Mouse (Mus musculus) hindbrain, postnatal 0 days (tissue): ENCODE measurements around the gene Pxmp2. TPM values are rescaled to one million over a fixed set of nuclear protein-coding genes. Genes with fewer than 3 reads are reported as not detected.

Experiments
- ATAC-seq: fragments of 200-750 bp; cut with Nextera tagmentation; 2 replicates; pipeline ENCODE4 v1.8.0; 2017; ENCODE audit warnings: mild to moderate bottlenecking, moderate TSS enrichment, moderate library complexity
- DNase-seq: peaks from one replicate; pipeline ENCODE4 v3.0.0-alpha.2; 2015; ENCODE audit warnings: low spot score
- H3K27ac ChIP-seq: fragments of 300-500 bp; sonication (generic); 2 replicates; pipeline ENCODE4 v1.5.1; 2014; ENCODE audit warnings: mild to moderate bottlenecking
- H3K27me3 ChIP-seq: fragments of 300-500 bp; sonication (generic); 2 replicates; pipeline ENCODE4 v1.6.1; 2014; ENCODE audit warnings: low read length, mixed read lengths; ENCODE audit not compliant: insufficient read depth
- H3K36me3 ChIP-seq: fragments of 300-500 bp; sonication (generic); 2 replicates; pipeline ENCODE4 v1.6.1; 2014; ENCODE audit warnings: low read length, mixed read lengths; ENCODE audit not compliant: insufficient read depth
- H3K4me1 ChIP-seq: fragments of 300-500 bp; sonication (generic); 2 replicates; pipeline ENCODE4 v1.6.1; 2014; ENCODE audit warnings: antibody characterized with exemption, low read length, mixed read lengths; ENCODE audit not compliant: insufficient read depth
- H3K4me2 ChIP-seq: fragments of 300-500 bp; sonication (generic); 2 replicates; pipeline ENCODE4 v1.6.1; 2014; ENCODE audit warnings: low read depth, mild to moderate bottlenecking, low read length, moderate library complexity, mixed read lengths
- H3K4me3 ChIP-seq: fragments of 300-500 bp; sonication (generic); 2 replicates; pipeline ENCODE4 v1.5.1; 2014; ENCODE audit warnings: low read length
- H3K9ac ChIP-seq: fragments of 300-500 bp; sonication (generic); replicated peaks from 2 replicates; pipeline ENCODE4 v1.6.1; 2014; ENCODE audit warnings: mild to moderate bottlenecking, low read length, moderate library complexity, mixed read lengths
- H3K9me3 ChIP-seq: fragments of 300-500 bp; sonication (generic); 2 replicates; pipeline ENCODE4 v1.6.1; 2016; ENCODE audit warnings: low read length, mixed read lengths
- CTCF ChIP-seq: IDR thresholded peaks from 2 replicates; pipeline ENCODE4 v1.5.1; 2016; ENCODE audit warnings: antibody characterized with exemption, control low read depth, low read depth
- WGBS: fragments of 180-500 bp; shearing (Covaris S2); extraction: QIAGEN DNeasy Blood & Tissue Kit; methylation state at CpG from one replicate; pipeline ENCODE4 v1.1.7; 2014; 5-methylcytosine and 5-hydroxymethylcytosine counted together
- polyA plus RNA-seq: library from polyadenylated mRNA; unstranded; fragments of >200 nt; fragmentation: Nextera tagmentation; extraction: Ambion mirVana; gene quantifications from 2 replicates; pipeline ENCODE4 v1.2.1, GENCODE M21; 2015
- total RNA-seq: library from RNA; depleted of rRNA; stranded (reverse); fragments of >200 nt; gene quantifications from 2 replicates; pipeline ENCODE4 v1.2.3, GENCODE M21; 2014; rRNA removed

Pxmp2 gene
- total RNA-seq (14.3 and 17.0 TPM in 2 replicates), polyA plus RNA-seq (19.5 and 20.8 TPM in 2 replicates)

DNA sequence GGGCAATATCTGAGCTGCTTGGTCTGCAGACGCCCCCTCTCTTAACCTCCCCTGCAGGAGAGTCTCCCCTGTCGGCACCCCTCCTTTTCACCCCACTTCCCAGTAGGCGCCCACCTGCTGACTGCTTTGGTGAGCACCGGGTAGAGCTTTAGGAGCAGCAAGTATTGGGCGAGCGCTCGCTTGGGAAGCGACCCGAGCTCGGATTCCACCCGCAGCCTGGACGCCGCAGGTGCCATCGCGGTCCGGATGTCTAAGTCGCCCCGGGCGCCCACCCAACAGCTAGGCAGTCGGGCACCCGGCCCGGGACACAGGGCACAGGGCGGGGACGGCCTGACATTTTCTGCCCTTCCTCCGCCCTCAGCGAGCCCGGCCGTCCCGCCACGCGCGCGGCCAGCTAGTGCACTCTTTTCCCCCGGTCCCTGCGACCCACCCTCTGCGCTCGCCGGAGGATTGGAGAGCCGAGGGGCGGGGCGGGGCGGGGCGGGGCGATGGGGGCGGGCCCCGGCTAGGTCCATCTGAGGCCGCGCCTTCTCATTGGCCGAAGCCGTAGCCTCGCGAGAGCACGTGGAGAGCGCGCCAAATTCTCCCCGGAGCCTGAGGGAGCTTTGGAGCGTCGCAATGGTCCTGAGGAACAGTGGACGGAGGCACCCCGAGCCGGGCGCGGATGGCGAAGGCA is at the start of gene Pxmp2, which contains the start of gene Pole:
Pxmp2 (minus strand) TSS at position 417 of the 676 bp plus-strand sequence.
Pole (plus strand) TSS at position 537 of the 676 bp plus-strand sequence.
- DNase-seq (peak; percentile 95), ATAC-seq (peak; percentile 99)
- peak within 1 kb of the TSS; percentile 73 for H3K4me3 ChIP-seq
- peaks cover 4% of the 10 kb centered on the region; the same call in 1 of the 2 replicates for H3K4me1 ChIP-seq
- under 1% methylated on average over 63 of the region's 64 CpGs for WGBS
- no peaks in the 10 kb centered on the region for H3K36me3 ChIP-seq
- no peaks in the 10 kb centered on the region for H3K27me3 ChIP-seq
- H3K9me3 ChIP-seq, result no peaks in the 10 kb centered on the region
- H3K27ac ChIP-seq, result peak within 1 kb of the TSS; percentile 48; the same call in 1 of the 2 replicates
- peak within 1 kb of the TSS; percentile 97 for H3K4me2 ChIP-seq
- H3K9ac ChIP-seq, result peak within 1 kb of the TSS; percentile 70
- no peak; the same call in 1 of the 2 replicates for TF ChIP-seq CTCF

- no peaks in the 10 kb centered on the region for H3K9me3 ChIP-seq
- H3K36me3 ChIP-seq, result peaks cover 19% of the 10 kb centered on the region
- H3K4me1 ChIP-seq, result no peaks in the 10 kb centered on the region
- WGBS, result 93% methylated on average over 3 of the region's 3 CpGs
- no peak overlapping the region for H3K9ac ChIP-seq
- H3K27me3 ChIP-seq, result no peaks in the 10 kb centered on the region
- no peak for DNase-seq
- no peak overlapping the region for H3K27ac ChIP-seq
- ATAC-seq, result no peak
- no peak overlapping the region for H3K4me3 ChIP-seq
- no peak for TF ChIP-seq CTCF
- no peak overlapping the region for H3K4me2 ChIP-seq
Observed at GRCm38 (mm10) chr5:110330508-110330907, 44.5 kb upstream of the Pxmp2 start.

GRCm38 (mm10) chr5:110313127-110313526 is 27.1 kb upstream of the Pxmp2 start:
- H3K27me3 ChIP-seq, result no peaks in the 10 kb centered on the region
- ATAC-seq, result no peak
- no peaks in the 10 kb centered on the region for H3K4me1 ChIP-seq
- no peak for DNase-seq
- H3K4me3 ChIP-seq, result no peak overlapping the region
- no peak overlapping the region for H3K4me2 ChIP-seq
- WGBS, result 92% methylated on average over 3 of the region's 3 CpGs
- no peak overlapping the region for H3K9ac ChIP-seq
- no peak overlapping the region for H3K27ac ChIP-seq
- no peaks in the 10 kb centered on the region for H3K9me3 ChIP-seq
- TF ChIP-seq CTCF, result no peak
- no peaks in the 10 kb centered on the region for H3K36me3 ChIP-seq

GRCm38 (mm10) chr5:110308861-110309260 is 22.9 kb upstream of the Pxmp2 start:
- ATAC-seq, result no peak
- Histone ChIP-seq H3K4me2 (no peak overlapping the region), H3K4me1 (no peaks in the 10 kb centered on the region), H3K9ac (no peak overlapping the region), H3K4me3 (no peak overlapping the region), H3K9me3 (no peaks in the 10 kb centered on the region), H3K27ac (no peak overlapping the region), H3K27me3 (no peaks in the 10 kb centered on the region), H3K36me3 (peaks cover 3% of the 10 kb centered on the region; the same call in 1 of the 2 replicates)
- WGBS, result 86% methylated on average over 7 of the region's 7 CpGs
- DNase-seq, result peak; percentile 6
- TF ChIP-seq CTCF, result no peak

- DNase-seq, result no peak
- Histone ChIP-seq H3K9ac (no peak overlapping the region), H3K4me3 (no peak overlapping the region), H3K36me3 (peaks cover 14% of the 10 kb centered on the region; the same call in 1 of the 2 replicates), H3K9me3 (no peaks in the 10 kb centered on the region), H3K27me3 (no peaks in the 10 kb centered on the region), H3K4me1 (no peaks in the 10 kb centered on the region), H3K27ac (no peak overlapping the region), H3K4me2 (no peak overlapping the region)
- no peak for ATAC-seq
- TF ChIP-seq CTCF, result no peak
- WGBS, result 91% methylated on average over 2 of the region's 2 CpGs
Observed at GRCm38 (mm10) chr5:110300591-110300990, 14.6 kb upstream of the Pxmp2 start.

GRCm38 (mm10) chr5:110296637-110297036 is 10.7 kb upstream of the Pxmp2 start:
- Histone ChIP-seq H3K4me3 (no peak overlapping the region), H3K4me1 (no peaks in the 10 kb centered on the region), H3K4me2 (no peak overlapping the region), H3K9me3 (no peaks in the 10 kb centered on the region), H3K36me3 (peaks cover 11% of the 10 kb centered on the region; the same call in 1 of the 2 replicates), H3K9ac (no peak overlapping the region), H3K27ac (no peak overlapping the region), H3K27me3 (no peaks in the 10 kb centered on the region)
- ATAC-seq (no peak), DNase-seq (no peak)
- no peak for TF ChIP-seq CTCF
- 83% methylated on average over 1 of the region's 1 CpGs for WGBS

- H3K27me3 ChIP-seq, result no peaks in the 10 kb centered on the region
- no peak for TF ChIP-seq CTCF
- WGBS, result 87% methylated on average over 1 of the region's 1 CpGs
- H3K4me2 ChIP-seq, result no peak overlapping the region
- H3K27ac ChIP-seq, result no peak overlapping the region
- H3K9me3 ChIP-seq, result no peaks in the 10 kb centered on the region
- no peaks in the 10 kb centered on the region for H3K4me1 ChIP-seq
- DNase-seq (no peak), ATAC-seq (no peak)
- H3K4me3 ChIP-seq, result no peak overlapping the region
- H3K9ac ChIP-seq, result no peak overlapping the region
- H3K36me3 ChIP-seq, result no peaks in the 10 kb centered on the region; the same call in 1 of the 2 replicates
Observed at GRCm38 (mm10) chr5:110291649-110292048, 5.7 kb upstream of the Pxmp2 start.
